Mouse (Mus musculus) MEL (cell line): ENCODE measurements around the gene Hnrnpul1.

Source experiments
- EP300 ChIP-seq, 2 experiments: IDR thresholded peaks; 2 replicates each; pipeline ENCODE4 v1.6.1; 2011; ENCODE audit warnings: improper control_type of control experiment in 2 of 2, low read length in 2 of 2, low read depth in 1 of 2, mild to moderate bottlenecking in 1 of 2
- MAZ ChIP-seq: IDR thresholded peaks from 2 replicates; pipeline ENCODE4 v1.6.1; 2012; ENCODE audit warnings: low read depth, mild to moderate bottlenecking, inconsistent platforms, low read length, improper control_type of control experiment
- POLR2A ChIP-seq, 2 experiments: IDR thresholded peaks; 2 replicates each; pipeline ENCODE4 v1.6.1; 2011 to 2012; ENCODE audit warnings: low read length in 2 of 2, mild to moderate bottlenecking in 2 of 2, control low read depth in 1 of 2, improper control_type of control experiment in 1 of 2, low read depth in 1 of 2, moderate library complexity in 1 of 2; ENCODE audit not compliant: control insufficient read depth in 1 of 2, insufficient read depth in 1 of 2, poor library complexity in 1 of 2

DNA sequence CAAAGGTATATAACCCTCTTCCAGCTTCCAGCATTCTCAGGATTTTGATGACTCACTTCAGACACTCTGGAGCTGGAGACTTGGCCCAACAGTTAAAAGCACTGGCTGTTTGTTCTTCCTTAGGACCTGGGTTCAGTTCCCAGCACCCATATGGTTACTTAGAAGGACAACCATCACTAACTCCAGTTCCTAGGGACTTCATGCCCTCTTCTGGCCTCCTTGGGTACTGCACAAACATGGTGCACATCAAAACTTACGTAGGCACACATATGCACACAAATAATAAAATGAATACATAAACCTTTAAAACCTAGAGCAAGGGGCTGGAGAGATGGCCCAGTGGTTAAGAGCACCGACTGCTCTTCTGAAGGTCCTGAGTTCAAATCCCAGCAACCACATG, 52.2 kb downstream of the Hnrnpul1 start:
- TF ChIP-seq EP300 (IDR thresholded peaks at IDR 0.05; ENCODE audit: low read depth in 1 of 2, low read length in 2 of 2) = no peak
- TF ChIP-seq POLR2A (IDR thresholded peaks at IDR 0.05; ENCODE audit: control insufficient read depth in 1 of 2, insufficient read depth in 1 of 2, low read depth in 1 of 2, low read length in 2 of 2, poor library complexity in 1 of 2) = 0 out of 4 replicates have a peak, but pooled peaks of 1 of the 2 experiments have one; percentile 3
- TF ChIP-seq MAZ = no peak
